Mouse (Mus musculus) layer of hippocampus, adult 11-12 months (tissue): ENCODE measurements around the gene Aifm3.
"Not testable (repeated sequence)": the region's sequence is repeated elsewhere in the genome, so short reads cannot be mapped to it uniquely, and the experiment has no call there.

Experiments used
- DNase-seq: peaks from one replicate; pipeline ENCODE4 v3.0.0; 2022; ENCODE audit warnings: low spot score

Aifm3 gene

GRCm38 (mm10) chr16:17499249-17499883, 10.0 kb downstream of the Aifm3 start:
- DNase-seq = no peak

DNA sequence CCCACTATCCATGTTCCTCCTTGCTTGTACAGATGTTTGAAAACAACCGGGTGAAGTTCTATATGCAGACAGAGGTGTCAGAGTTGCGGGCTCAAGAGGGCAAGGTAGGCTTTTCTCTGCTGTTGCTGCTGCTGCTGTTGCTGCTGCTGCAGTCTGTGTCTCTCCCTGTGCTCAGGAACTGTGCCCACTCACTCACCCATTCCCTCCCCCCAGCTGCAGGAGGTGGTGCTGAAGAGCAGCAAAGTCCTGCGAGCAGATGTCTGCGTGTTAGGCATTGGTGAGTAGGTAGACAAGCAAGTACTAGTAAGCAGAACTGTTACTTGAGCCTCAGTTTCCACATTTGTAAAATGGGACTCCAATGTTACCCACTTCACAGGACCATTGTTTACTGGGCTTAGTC, 13.3 kb downstream of the Aifm3 start:
- no peak for DNase-seq

- DNase-seq = no peak
Observed at GRCm38 (mm10) chr16:17507018-17507552, 17.7 kb downstream of the Aifm3 start.

GRCm38 (mm10) chr16:17508031-17508430, 18.6 kb downstream of the Aifm3 start:
- DNase-seq = not testable (repeated sequence)

- DNase-seq = peak; percentile 89
Observed at GRCm38 (mm10) chr16:17508546-17509239, 19.3 kb downstream of the Aifm3 start, which contains the start of gene Lztr1. Gene Lztr1 (plus strand): TSS chr16:17508688.

DNA sequence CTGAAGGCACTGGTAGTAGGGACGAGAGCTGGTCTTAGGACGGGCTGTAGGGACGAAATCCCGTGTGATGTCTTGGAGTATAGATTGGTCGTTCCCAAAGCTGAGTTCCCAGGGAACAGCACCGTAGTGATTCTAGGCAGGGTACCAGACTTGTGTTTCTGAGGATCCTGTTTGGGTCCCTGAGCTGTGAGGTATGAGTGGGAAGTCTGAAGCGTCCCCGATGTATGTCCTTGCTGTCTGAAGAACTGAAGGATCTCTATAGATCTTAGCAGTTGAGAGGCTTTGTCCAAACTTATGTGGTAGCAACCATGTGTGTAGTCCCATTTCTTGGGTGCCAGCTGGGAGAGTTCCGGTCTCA, 19.8 kb downstream of the Aifm3 start:
- no peak for DNase-seq

GRCm38 (mm10) chr16:17510143-17510542, 20.7 kb downstream of the Aifm3 start:
- DNase-seq = no peak

DNA sequence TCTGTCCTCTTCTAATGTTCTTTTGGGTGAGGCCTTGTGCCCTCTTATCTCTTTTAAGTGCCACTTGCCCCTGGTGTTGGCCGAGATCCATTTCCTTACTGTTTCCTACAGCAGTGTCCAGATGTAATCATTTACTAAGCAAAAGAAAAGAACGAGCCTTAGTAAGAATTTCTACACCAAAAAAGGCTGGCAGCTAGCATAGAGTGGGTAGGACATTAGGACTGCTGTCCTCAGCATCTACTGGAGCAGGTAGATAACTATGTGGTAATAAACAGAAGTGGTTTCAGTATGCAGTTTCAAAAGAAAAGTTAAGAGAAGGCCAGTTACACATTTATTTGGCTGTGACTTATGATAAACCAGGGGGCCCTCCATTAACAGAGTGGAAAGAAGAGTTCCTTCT, 21.3 kb downstream of the Aifm3 start:
- DNase-seq = no peak

DNA sequence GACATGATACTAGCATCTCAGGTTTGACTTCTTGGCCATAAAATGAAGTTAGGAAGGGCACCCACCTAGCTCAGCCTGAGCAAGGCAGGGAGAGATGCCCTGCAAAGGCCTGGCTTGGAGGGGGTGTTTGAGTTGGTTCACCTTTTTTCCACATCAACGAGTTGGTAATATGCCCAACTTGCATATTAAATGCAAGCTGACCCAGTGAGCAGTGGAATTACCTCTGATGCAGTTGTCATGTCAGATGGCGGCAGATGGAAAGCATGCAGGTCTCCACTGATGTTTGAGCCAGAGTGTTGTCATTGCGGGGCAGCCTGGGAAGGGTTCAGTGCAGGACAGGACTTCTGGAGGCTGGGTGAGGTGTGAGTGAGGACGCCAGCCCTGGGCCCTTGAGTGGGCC, 22.0 kb downstream of the Aifm3 start:
- DNase-seq = no peak

- no peak for DNase-seq
Observed at GRCm38 (mm10) chr16:17518910-17519309, 29.5 kb downstream of the Aifm3 start.

GRCm38 (mm10) chr16:17524156-17524555, 34.7 kb downstream of the Aifm3 start:
- DNase-seq = no peak

- no peak for DNase-seq
Observed at GRCm38 (mm10) chr16:17525524-17525923, 36.1 kb downstream of the Aifm3 start.

- DNase-seq = no peak
Observed at GRCm38 (mm10) chr16:17526223-17526622, 36.8 kb downstream of the Aifm3 start.

GRCm38 (mm10) chr16:17527606-17528005, 38.2 kb downstream of the Aifm3 start:
- no peak for DNase-seq

DNA sequence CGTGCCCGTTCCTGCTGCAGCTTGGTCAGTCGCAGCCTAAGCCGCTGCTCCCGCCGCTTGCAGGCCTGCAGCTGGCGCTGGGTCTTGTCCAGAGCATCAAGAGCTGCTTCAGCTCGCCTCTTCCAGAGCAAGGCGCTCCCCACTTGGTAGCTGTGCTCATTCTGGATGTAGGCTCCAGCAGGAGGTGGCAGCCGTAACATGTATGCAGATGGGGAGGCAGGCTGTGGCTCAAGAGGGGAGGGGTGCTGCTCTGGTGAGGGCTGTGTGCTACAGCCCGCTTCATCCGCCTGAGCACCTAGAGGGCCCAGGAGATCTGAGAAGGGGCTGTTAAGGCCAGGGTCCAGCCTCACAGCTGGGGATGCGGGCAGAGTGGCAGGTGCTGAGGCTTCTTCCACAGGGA, 38.9 kb downstream of the Aifm3 start:
- DNase-seq = no peak

GRCm38 (mm10) chr16:17529981-17530586, 40.7 kb downstream of the Aifm3 start:
- DNase-seq = no peak

- peak; percentile 95 for DNase-seq
Observed at GRCm38 (mm10) chr16:17530640-17531288, 41.4 kb downstream of the Aifm3 start, which contains the start of gene Thap7. Gene Thap7 (minus strand): TSS chr16:17531136.

DNA sequence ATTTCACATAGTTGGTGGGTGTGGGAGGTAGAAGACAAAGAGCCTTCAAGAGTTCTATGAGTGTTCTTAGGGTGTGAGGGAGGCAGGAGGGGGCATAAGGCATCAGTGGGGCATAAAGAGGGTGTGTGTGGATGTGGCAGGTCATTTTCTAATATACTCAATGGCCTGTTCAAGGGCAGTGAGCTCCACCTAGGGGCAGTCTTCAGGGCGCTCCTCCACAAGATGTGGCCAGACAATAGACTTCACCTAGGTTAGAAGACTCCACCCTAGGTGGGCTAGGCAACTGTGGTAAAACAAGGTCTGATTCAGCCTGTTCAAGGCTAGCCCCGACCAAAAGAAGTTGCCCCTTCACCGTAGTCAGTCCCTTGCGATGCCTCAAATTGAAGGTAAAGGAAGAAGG, 42.9 kb downstream of the Aifm3 start:
- no peak for DNase-seq

- DNase-seq = no peak
Observed at GRCm38 (mm10) chr16:17532676-17533329, 43.4 kb downstream of the Aifm3 start.

DNA sequence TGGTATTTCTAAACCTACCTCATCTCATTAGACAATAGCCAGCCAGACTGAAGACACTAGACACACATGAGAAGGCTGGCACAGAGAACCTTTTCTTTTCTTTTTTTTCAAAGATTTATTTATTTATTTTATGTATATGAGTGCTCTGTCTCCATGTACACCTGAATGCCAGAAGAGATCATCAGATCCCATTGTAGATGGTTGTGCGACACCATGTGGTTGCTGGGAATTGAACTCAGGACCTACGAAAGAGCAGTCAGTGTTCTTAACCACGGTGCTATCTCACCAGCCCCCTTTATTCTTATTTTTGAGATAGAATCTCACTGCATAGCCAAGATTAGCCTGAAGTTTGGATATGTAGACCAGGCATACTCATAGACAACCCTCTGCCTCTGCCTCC, 47.2 kb downstream of the Aifm3 start:
- DNase-seq = no peak

GRCm38 (mm10) chr16:17542632-17543031, 53.2 kb downstream of the Aifm3 start:
- DNase-seq = no peak

GRCm38 (mm10) chr16:17552837-17553236, 63.4 kb downstream of the Aifm3 start:
- no peak for DNase-seq
